Mouse (Mus musculus) embryonic stem cell, embryonic (primary cell): ENCODE measurements around the gene Atp1a1.

Experiments
- CTCF ChIA-PET, 4 experiments: fragments of 300-600 bp in 2 of 4; fragments of 350-600 bp in 2 of 4; sonication (Branson Sonifier 250); formaldehyde crosslinking; loops; one replicate each; lab custom pipeline; 2022; ENCODE audit warnings: inconsistent platforms in 2 of 4; lab: Charles Lee
- POLR2A ChIA-PET, 4 experiments: fragments of 300-600 bp in 2 of 4; fragments of 350-600 bp in 2 of 4; sonication (Branson Sonifier 250); formaldehyde crosslinking; loops; one replicate each; lab custom pipeline; 2022; ENCODE audit warnings: antibody characterized with exemption in 4 of 4, inconsistent platforms in 1 of 4; lab: Charles Lee

Atp1a1 gene

GRCm38 (mm10) chr3:101604550-101605223 lies at the start of gene Atp1a1:
Atp1a1 (minus strand) TSS chr3:101604684.
- ChIA-PET POLR2A (interaction anchor here in 3 of 4 experiments (0.5 to 4.5 kb wide), 52 partner anchors 8 to 1416 kb away, joined by 3 to 41 read pairs (median 4); partner anchors contain the start of genes Csde1 (in 1 of the 3) and Ttf2 (in 1 of the 3)), CTCF (interaction anchor here in 2 of 4 experiments (0.8 to 1.9 kb wide), 7 partner anchors 13 to 235 kb away, joined by 3 to 8 read pairs (median 3); no protein-coding TSS in a partner anchor)

- CTCF ChIA-PET = interaction anchor here in 1 of 4 experiments (0.7 kb wide), 1 partner anchor 111 kb away, joined by 3 read pairs; no protein-coding TSS in a partner anchor
- POLR2A ChIA-PET = interaction anchor here in 1 of 4 experiments (0.8 kb wide), 1 partner anchor 19 kb away, joined by 3 read pairs; no protein-coding TSS in a partner anchor
Measured at GRCm38 (mm10) chr3:101653446-101653845, 49.0 kb upstream of the Atp1a1 start.

- ChIA-PET POLR2A (interaction anchor here in 1 of 4 experiments (0.8 kb wide), 1 partner anchor 19 kb away, joined by 3 read pairs; no protein-coding TSS in a partner anchor), CTCF (no interaction called here)
Measured at GRCm38 (mm10) chr3:101652967-101653366, 48.5 kb upstream of the Atp1a1 start.

- CTCF ChIA-PET = no interaction called here
Measured at GRCm38 (mm10) chr3:101650328-101650727, 45.8 kb upstream of the Atp1a1 start.

GRCm38 (mm10) chr3:101649271-101649670 lies 44.8 kb upstream of the Atp1a1 start:
- CTCF ChIA-PET = interaction anchor here in 1 of 4 experiments (1.3 kb wide), 1 partner anchor 156 kb away, joined by 5 read pairs; no protein-coding TSS in a partner anchor
- POLR2A ChIA-PET = interaction anchor here in 1 of 4 experiments (0.5 kb wide), 1 partner anchor 282 kb away, joined by 5 read pairs; no protein-coding TSS in a partner anchor

More at GRCm38 (mm10) chr3:101650328-101650727, 45.8 kb upstream of the Atp1a1 start:
- POLR2A ChIA-PET = no interaction called here

GRCm38 (mm10) chr3:101648096-101648793 lies 43.8 kb upstream of the Atp1a1 start:
- POLR2A ChIA-PET = interaction anchor here in 1 of 4 experiments (0.5 kb wide), 1 partner anchor 283 kb away, joined by 5 read pairs; no protein-coding TSS in a partner anchor
- CTCF ChIA-PET = interaction anchor here in 1 of 4 experiments (0.7 to 1.3 kb wide), 2 partner anchors 157 to 203 kb away, joined by 3 to 5 read pairs; no protein-coding TSS in a partner anchor

- POLR2A ChIA-PET = interaction anchor here in 1 of 4 experiments (0.5 kb wide), 1 partner anchor 889 kb away, joined by 5 read pairs; no protein-coding TSS in a partner anchor
- CTCF ChIA-PET = interaction anchor here in 1 of 4 experiments (0.6 kb wide), 1 partner anchor 192 kb away, joined by 6 read pairs; no protein-coding TSS in a partner anchor
Measured at GRCm38 (mm10) chr3:101646806-101647205, 42.3 kb upstream of the Atp1a1 start.

GRCm38 (mm10) chr3:101645569-101646106 lies 41.2 kb upstream of the Atp1a1 start:
- CTCF ChIA-PET = no interaction called here

GRCm38 (mm10) chr3:101644062-101644802 lies 39.7 kb upstream of the Atp1a1 start:
- ChIA-PET POLR2A (interaction anchor here in 2 of 4 experiments (0.6 to 0.9 kb wide), 2 partner anchors 25 to 40 kb away, joined by 3 to 4 read pairs; partner anchors contain the start of gene Atp1a1 (in 1 of the 2)), CTCF (interaction anchor here in 1 of 4 experiments (0.7 kb wide), 1 partner anchor 34 kb away, joined by 4 read pairs; no protein-coding TSS in a partner anchor)

More at GRCm38 (mm10) chr3:101645569-101646106, 41.2 kb upstream of the Atp1a1 start:
- POLR2A ChIA-PET = no interaction called here

GRCm38 (mm10) chr3:101643264-101643663 lies 38.8 kb upstream of the Atp1a1 start:
- ChIA-PET CTCF (no interaction called here), POLR2A (interaction anchor here in 1 of 4 experiments (0.9 kb wide), 1 partner anchor 39 kb away, joined by 3 read pairs; the partner anchor contains the start of gene Atp1a1)

GRCm38 (mm10) chr3:101638223-101638622 lies 33.7 kb upstream of the Atp1a1 start:
- POLR2A ChIA-PET = no interaction called here

GRCm38 (mm10) chr3:101636510-101636909 lies 32.0 kb upstream of the Atp1a1 start:
- ChIA-PET CTCF (no interaction called here), POLR2A (interaction anchor here in 1 of 4 experiments (0.6 kb wide), 1 partner anchor 273 kb away, joined by 5 read pairs; no protein-coding TSS in a partner anchor)

More at GRCm38 (mm10) chr3:101638223-101638622, 33.7 kb upstream of the Atp1a1 start:
- CTCF ChIA-PET = no interaction called here

- POLR2A ChIA-PET = interaction anchor here in 1 of 4 experiments (0.6 kb wide), 1 partner anchor 272 kb away, joined by 5 read pairs; no protein-coding TSS in a partner anchor
- CTCF ChIA-PET = no interaction called here
Measured at GRCm38 (mm10) chr3:101636086-101636485, 31.6 kb upstream of the Atp1a1 start.

GRCm38 (mm10) chr3:101634141-101634900 lies 29.8 kb upstream of the Atp1a1 start:
- ChIA-PET POLR2A (interaction anchor here in 3 of 4 experiments (0.5 to 0.9 kb wide), 4 partner anchors 19 to 64 kb away, joined by 3 to 5 read pairs (median 3); partner anchors contain the start of gene Atp1a1 (in 1 of the 3)), CTCF (interaction anchor here in 1 of 4 experiments (0.6 kb wide), 1 partner anchor 123 kb away, joined by 3 read pairs; no protein-coding TSS in a partner anchor)

GRCm38 (mm10) chr3:101628255-101628654 lies 23.8 kb upstream of the Atp1a1 start:
- ChIA-PET POLR2A (interaction anchor here in 1 of 4 experiments (0.7 kb wide), 1 partner anchor 197 kb away, joined by 4 read pairs; no protein-coding TSS in a partner anchor), CTCF (no interaction called here)

GRCm38 (mm10) chr3:101624287-101624686 lies 19.8 kb upstream of the Atp1a1 start:
- POLR2A ChIA-PET = interaction anchor here in 2 of 4 experiments (0.6 to 1.2 kb wide), 2 partner anchors 20 to 881 kb away, joined by 3 read pairs; partner anchors contain the start of gene Atp1a1 (in 1 of the 2)
- CTCF ChIA-PET = interaction anchor here in 3 of 4 experiments (0.6 to 1.1 kb wide), 3 partner anchors 130 to 195 kb away, joined by 3 to 4 read pairs (median 4); no protein-coding TSS in a partner anchor
